Mouse (Mus musculus) MEL (cell line): ENCODE measurements at regions not wholly inside any gene's neighbourhood (a gene's known extent, or its start where the extent isn't known, plus 50 kb on each side); places are given as distances from the start of the nearest gene placed in this dataset.
A peak's percentile ranks its signal among the peaks of the same experiment; 100 is the strongest.

Source experiments
- DNase-seq: peaks from one replicate; pipeline ENCODE4 v3.0.0; 2011; ENCODE audit warnings: low read depth, low spot score
- H3K27ac ChIP-seq: 2 replicates; pipeline ENCODE4 v1.5.1; 2012; ENCODE audit warnings: low read depth, mild to moderate bottlenecking, control low read depth, low read length, moderate library complexity; ENCODE audit not compliant: control insufficient read depth
- H3K27me3 ChIP-seq, 2 experiments: fragments of 150-350 bp in 1 of 2; sonication (generic) in 1 of 2; 2 replicates each; pipeline ENCODE4 v1.6.1; 2012; ENCODE audit warnings: low read length in 2 of 2, mild to moderate bottlenecking in 2 of 2, improper control_type of control experiment in 1 of 2, moderate library complexity in 1 of 2; ENCODE audit not compliant: insufficient read depth in 2 of 2, control insufficient read depth in 1 of 2
- H3K36me3 ChIP-seq, 2 experiments: 2 replicates each; pipeline ENCODE4 v1.6.1; 2012 to 2014; ENCODE audit warnings: low read length in 2 of 2, improper control_type of control experiment in 1 of 2, inconsistent platforms in 1 of 2, mild to moderate bottlenecking in 1 of 2; ENCODE audit not compliant: insufficient read depth in 2 of 2, control insufficient read depth in 1 of 2
- H3K4me1 ChIP-seq, 2 experiments: fragments of 150-350 bp in 1 of 2; sonication (generic) in 1 of 2; 2 replicates each; pipeline ENCODE4 v1.6.1; 2012; ENCODE audit warnings: low read length in 2 of 2, improper control_type of control experiment in 1 of 2, mild to moderate bottlenecking in 1 of 2; ENCODE audit not compliant: insufficient read depth in 2 of 2, control insufficient read depth in 1 of 2
- H3K4me3 ChIP-seq, 2 experiments: fragments of 150-350 bp in 1 of 2; sonication (generic) in 1 of 2; 2 replicates each; pipeline ENCODE4 v1.5.1; 2012; ENCODE audit warnings: low read depth in 2 of 2, low read length in 2 of 2, mild to moderate bottlenecking in 2 of 2, moderate library complexity in 2 of 2, control low read depth in 1 of 2, improper control_type of control experiment in 1 of 2; ENCODE audit not compliant: control insufficient read depth in 1 of 2, insufficient read depth in 1 of 2
- H3K79me2 ChIP-seq: 2 replicates; pipeline ENCODE4 v1.6.1; 2012; ENCODE audit warnings: mild to moderate bottlenecking, low read length, moderate library complexity; ENCODE audit not compliant: control insufficient read depth, poor library complexity, insufficient read depth
- H3K9ac ChIP-seq: 2 replicates; pipeline ENCODE4 v1.6.1; 2012; ENCODE audit warnings: low read depth, mild to moderate bottlenecking, control low read depth, low read length, moderate library complexity; ENCODE audit not compliant: control insufficient read depth, poor library complexity, severe bottlenecking
- H3K9me3 ChIP-seq: fragments of 150-350 bp; sonication (generic); replicated peaks from 2 replicates; pipeline ENCODE4 v1.6.1; 2012; ENCODE audit warnings: mild to moderate bottlenecking, low read length, improper control_type of control experiment, moderate library complexity; ENCODE audit not compliant: insufficient read depth
- BHLHE40 ChIP-seq: IDR thresholded peaks from 2 replicates; pipeline ENCODE4 v1.6.1; 2012; ENCODE audit warnings: low read depth, mild to moderate bottlenecking, inconsistent platforms, low read length, improper control_type of control experiment, borderline replicate concordance
- CHD1 ChIP-seq: IDR thresholded peaks from 2 replicates; pipeline ENCODE4 v1.6.1; 2012; ENCODE audit warnings: low read depth, mild to moderate bottlenecking, inconsistent platforms, low read length, improper control_type of control experiment
- CHD2 ChIP-seq: IDR thresholded peaks from 2 replicates; pipeline ENCODE4 v1.6.1; 2011; ENCODE audit warnings: low read length, improper control_type of control experiment
- CTCF ChIP-seq, 3 experiments: IDR thresholded peaks in 2 of 3; conservative IDR thresholded peaks in 1 of 3; 2 replicates each; pipeline ENCODE4 v1.5.1; 2011 to 2012; ENCODE audit warnings: low read length in 3 of 3, low read depth in 2 of 3, mild to moderate bottlenecking in 2 of 3, improper control_type of control experiment in 1 of 3, inconsistent platforms in 1 of 3, mixed read lengths in 1 of 3, moderate library complexity in 1 of 3; ENCODE audit not compliant: control insufficient read depth in 1 of 3, insufficient read depth in 1 of 3, poor library complexity in 1 of 3, severe bottlenecking in 1 of 3
- ELF1 ChIP-seq: IDR thresholded peaks from 2 replicates; pipeline ENCODE4 v1.6.1; 2014; ENCODE audit warnings: low read depth, mild to moderate bottlenecking, inconsistent platforms, low read length, improper control_type of control experiment, moderate library complexity
- EP300 ChIP-seq, 2 experiments: IDR thresholded peaks; 2 replicates each; pipeline ENCODE4 v1.6.1; 2011; ENCODE audit warnings: improper control_type of control experiment in 2 of 2, low read length in 2 of 2, low read depth in 1 of 2, mild to moderate bottlenecking in 1 of 2
- ETS1 ChIP-seq: IDR thresholded peaks from 2 replicates; pipeline ENCODE4 v1.6.1; 2012; ENCODE audit warnings: low read depth, mild to moderate bottlenecking, inconsistent platforms, low read length, improper control_type of control experiment, moderate library complexity
- KAT2A ChIP-seq: conservative IDR thresholded peaks from 2 replicates; pipeline ENCODE4 v1.6.1; 2012; ENCODE audit warnings: low read depth, low read length, improper control_type of control experiment, inconsistent platforms
- MAX ChIP-seq: IDR thresholded peaks from 2 replicates; pipeline ENCODE4 v1.6.1; 2011; ENCODE audit warnings: low read length, improper control_type of control experiment
- MAZ ChIP-seq: IDR thresholded peaks from 2 replicates; pipeline ENCODE4 v1.6.1; 2012; ENCODE audit warnings: low read depth, mild to moderate bottlenecking, inconsistent platforms, low read length, improper control_type of control experiment
- MEF2A ChIP-seq: IDR thresholded peaks from 2 replicates; pipeline ENCODE4 v1.6.1; 2014; ENCODE audit warnings: low read depth, mild to moderate bottlenecking, inconsistent platforms, low read length, improper control_type of control experiment; ENCODE audit not compliant: poor library complexity, insufficient replicate concordance, severe bottlenecking; ENCODE audit errors: extremely low read depth
- MYC ChIP-seq: IDR thresholded peaks from 2 replicates; pipeline ENCODE4 v1.6.1; 2011; ENCODE audit warnings: low read depth, mild to moderate bottlenecking, low read length, improper control_type of control experiment, moderate library complexity
- NELFE ChIP-seq: IDR thresholded peaks from 2 replicates; pipeline ENCODE4 v1.6.1; 2011; ENCODE audit warnings: low read depth, low read length, improper control_type of control experiment
- NRF1 ChIP-seq: IDR thresholded peaks from 2 replicates; pipeline ENCODE4 v1.6.1; 2014; ENCODE audit warnings: low read depth, mild to moderate bottlenecking, inconsistent platforms, low read length, improper control_type of control experiment, moderate library complexity; ENCODE audit not compliant: poor library complexity, insufficient read depth, severe bottlenecking
- RCOR1 ChIP-seq: IDR thresholded peaks from 2 replicates; pipeline ENCODE4 v1.6.1; 2012; ENCODE audit warnings: low read depth, mild to moderate bottlenecking, inconsistent platforms, low read length, improper control_type of control experiment
- SIN3A ChIP-seq: IDR thresholded peaks from 2 replicates; pipeline ENCODE4 v1.6.1; 2012; ENCODE audit warnings: low read length, improper control_type of control experiment, inconsistent platforms
- SMC3 ChIP-seq: IDR thresholded peaks from 2 replicates; pipeline ENCODE4 v1.6.1; 2011; ENCODE audit warnings: low read depth, low read length, improper control_type of control experiment
- TCF12 ChIP-seq: IDR thresholded peaks from 2 replicates; pipeline ENCODE4 v1.6.1; 2014; ENCODE audit warnings: low read depth, mild to moderate bottlenecking, inconsistent platforms, low read length, improper control_type of control experiment, moderate library complexity
- USF2 ChIP-seq, 2 experiments: IDR thresholded peaks; 2 replicates each; pipeline ENCODE4 v1.6.1; 2011 to 2012; ENCODE audit warnings: improper control_type of control experiment in 2 of 2, low read length in 2 of 2, borderline replicate concordance in 1 of 2, inconsistent platforms in 1 of 2, low read depth in 1 of 2, mild to moderate bottlenecking in 1 of 2; ENCODE audit not compliant: insufficient read depth in 1 of 2
- ZC3H11A ChIP-seq: IDR thresholded peaks from 2 replicates; pipeline ENCODE4 v1.6.1; 2012; ENCODE audit warnings: low read depth, mild to moderate bottlenecking, inconsistent platforms, low read length, improper control_type of control experiment
- ZKSCAN1 ChIP-seq: IDR thresholded peaks from 2 replicates; pipeline ENCODE4 v1.6.1; 2012; ENCODE audit warnings: low read depth, mild to moderate bottlenecking, inconsistent platforms, low read length, improper control_type of control experiment, moderate library complexity
- ZNF384 ChIP-seq: IDR thresholded peaks from 2 replicates; pipeline ENCODE4 v1.6.1; 2012; ENCODE audit warnings: low read depth, mild to moderate bottlenecking, inconsistent platforms, low read length, improper control_type of control experiment

DNA sequence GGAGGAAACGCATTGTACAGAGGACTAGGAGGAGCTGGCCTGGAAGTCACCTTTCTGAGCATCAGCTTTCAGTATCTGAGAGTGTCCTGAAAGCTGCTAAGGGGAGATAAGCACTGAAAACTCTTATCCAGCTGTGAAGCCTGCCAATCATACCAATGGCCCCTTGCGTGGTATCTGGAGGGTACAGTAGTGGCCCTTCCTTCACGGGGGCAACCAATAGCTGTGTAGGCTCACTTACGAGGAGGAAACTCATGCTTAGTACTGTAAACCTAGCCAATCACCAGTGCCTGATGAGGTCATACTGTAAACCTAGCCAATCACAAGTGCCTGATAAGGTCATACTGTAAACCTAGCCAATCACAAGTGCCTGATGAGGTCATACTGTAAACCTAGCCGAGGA lies 231.7 kb upstream of the Fam241a start:
- peak; percentile 17 for DNase-seq
- Histone ChIP-seq H3K27ac (no peak overlapping the region), H3K27me3 (no peaks in the 10 kb centered on the region)
- TF ChIP-seq ETS1 (no peak), CTCF (IDR thresholded peaks at IDR 0.05 in 2 of 3, conservative IDR thresholded peaks at IDR 0.05 in 1 of 3; ENCODE audit: control insufficient read depth in 1 of 3, insufficient read depth in 1 of 3, low read depth in 2 of 3, low read length in 3 of 3, poor library complexity in 1 of 3, severe bottlenecking in 1 of 3) (no peak), SMC3 (no peak), CHD2 (no peak), MAZ (no peak), SIN3A (no peak), NRF1 (no peak), USF2 (IDR thresholded peaks at IDR 0.05; ENCODE audit: borderline replicate concordance in 1 of 2, insufficient read depth in 1 of 2, low read depth in 1 of 2, low read length in 2 of 2) (no peak), ZNF384 (no peak), NELFE (no peak)
- TF ChIP-seq, all 39 proteins: peak for 0
- H3K9me3 ChIP-seq: no peaks in the 10 kb centered on the region
- H3K36me3 ChIP-seq: no peaks in the 10 kb centered on the region
- no peak overlapping the region for H3K9ac ChIP-seq
- H3K4me3 ChIP-seq: no peak overlapping the region
- no peaks in the 10 kb centered on the region for H3K79me2 ChIP-seq
- H3K4me1 ChIP-seq: no peaks in the 10 kb centered on the region

DNA sequence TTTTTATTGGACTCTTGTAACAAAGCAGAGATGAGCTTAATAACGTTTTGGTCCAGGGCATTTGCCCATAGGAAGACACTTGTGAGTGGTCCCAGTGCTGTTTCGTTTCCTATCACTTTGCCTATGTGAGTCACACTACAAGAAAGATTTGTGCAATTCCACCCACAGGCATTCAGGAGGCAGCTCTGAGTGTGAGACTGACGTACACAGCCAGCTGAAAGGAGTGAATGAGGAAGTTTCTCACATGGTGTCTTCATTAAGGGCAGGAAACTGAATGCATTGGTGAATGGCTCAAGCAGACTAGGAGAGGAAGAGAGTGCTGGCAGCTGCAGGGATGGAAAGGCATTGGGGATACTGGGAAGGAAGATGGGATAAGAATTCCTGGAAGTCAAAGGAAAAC lies 230.5 kb upstream of the Fam241a start:
- Histone ChIP-seq H3K79me2 (no peaks in the 10 kb centered on the region), H3K27me3 (no peaks in the 10 kb centered on the region), H3K9me3 (no peaks in the 10 kb centered on the region), H3K36me3 (no peaks in the 10 kb centered on the region), H3K4me3 (no peak overlapping the region), H3K9ac (no peak overlapping the region), H3K4me1 (no peaks in the 10 kb centered on the region)
- peak; percentile 24 for DNase-seq
- TF ChIP-seq ETS1 (no peak), CHD1 (no peak), KAT2A (no peak), MAX (no peak), BHLHE40 (no peak), ZC3H11A (no peak), EP300 (IDR thresholded peaks at IDR 0.05; ENCODE audit: low read depth in 1 of 2, low read length in 2 of 2) (no peak), RCOR1 (no peak), ELF1 (no peak), MYC (no peak), CTCF (IDR thresholded peaks at IDR 0.05 in 2 of 3, conservative IDR thresholded peaks at IDR 0.05 in 1 of 3; ENCODE audit: control insufficient read depth in 1 of 3, insufficient read depth in 1 of 3, low read depth in 2 of 3, low read length in 3 of 3, poor library complexity in 1 of 3, severe bottlenecking in 1 of 3) (no peak), MEF2A (no peak), TCF12 (no peak), ZNF384 (no peak), ZKSCAN1 (no peak)
- TF ChIP-seq, all 39 proteins: peak for 0
- H3K27ac ChIP-seq: no peak overlapping the region
